Mouse (Mus musculus): ENCODE results near the gene Palm2.

Palm2 gene

GRCm38 (mm10) chr4:57735426-57735825, 301.4 kb downstream of the Palm2 start:
- no peak overlapping the region for H3K4me3 ChIP-seq (replicated peaks; ENCODE audit: low read length)
- H3K4me1 ChIP-seq (replicated peaks; ENCODE audit: low read depth, low read length), result peaks cover 1% of the 10 kb centered on the region
- no peaks in the 10 kb centered on the region for H3K9me3 ChIP-seq (ENCODE audit: low read length)
- H3K36me3 ChIP-seq (ENCODE audit: insufficient read depth, low read length), result no peaks in the 10 kb centered on the region
- peaks cover 3% of the 10 kb centered on the region; the same call in 1 of the 2 replicates for H3K27me3 ChIP-seq (ENCODE audit: insufficient read depth, low read length)
- TF ChIP-seq NANOG (IDR thresholded peaks at IDR 0.05; ENCODE audit: borderline replicate concordance, low read length) (no peak), POU5F1 (IDR thresholded peaks at IDR 0.05; ENCODE audit: borderline replicate concordance, low read length) (no peak), CTCF (conservative IDR thresholded peaks at IDR 0.05; ENCODE audit: low read length) (no peak)

GRCm38 (mm10) chr4:57738856-57739552, 305.0 kb downstream of the Palm2 start:
- TF ChIP-seq CTCF (conservative IDR thresholded peaks at IDR 0.05; ENCODE audit: low read length) (no peak), NANOG (IDR thresholded peaks at IDR 0.05; ENCODE audit: borderline replicate concordance, low read length) (no peak), POU5F1 (IDR thresholded peaks at IDR 0.05; ENCODE audit: borderline replicate concordance, low read length) (no peak)
- Histone ChIP-seq H3K4me3 (replicated peaks; ENCODE audit: low read length) (no peak overlapping the region), H3K27me3 (ENCODE audit: insufficient read depth, low read length) (peaks cover 10% of the 10 kb centered on the region; the same call in 1 of the 2 replicates), H3K9me3 (ENCODE audit: low read length) (no peaks in the 10 kb centered on the region), H3K36me3 (ENCODE audit: insufficient read depth, low read length) (no peaks in the 10 kb centered on the region), H3K4me1 (replicated peaks; ENCODE audit: low read depth, low read length) (peaks cover 22% of the 10 kb centered on the region)

GRCm38 (mm10) chr4:57743325-57743929, 309.4 kb downstream of the Palm2 start:
- TF ChIP-seq POU5F1 (IDR thresholded peaks at IDR 0.05; ENCODE audit: borderline replicate concordance, low read length), result no peak
- no peak for TF ChIP-seq NANOG (IDR thresholded peaks at IDR 0.05; ENCODE audit: borderline replicate concordance, low read length)
- TF ChIP-seq CTCF (conservative IDR thresholded peaks at IDR 0.05; ENCODE audit: low read length), result no peak
- Histone ChIP-seq H3K27me3 (ENCODE audit: insufficient read depth, low read length) (peaks cover 6% of the 10 kb centered on the region; the same call in 1 of the 2 replicates), H3K4me1 (replicated peaks; ENCODE audit: low read depth, low read length) (peaks cover 22% of the 10 kb centered on the region), H3K9me3 (ENCODE audit: low read length) (0 out of 2 replicates have a peak, but pooled peaks cover 6% of the 10 kb centered on the region), H3K36me3 (ENCODE audit: insufficient read depth, low read length) (no peaks in the 10 kb centered on the region), H3K4me3 (replicated peaks; ENCODE audit: low read length) (no peak overlapping the region)

GRCm38 (mm10) chr4:57750651-57751050, 316.6 kb downstream of the Palm2 start:
- Histone ChIP-seq H3K27me3 (ENCODE audit: insufficient read depth, low read length) (no peaks in the 10 kb centered on the region), H3K9me3 (ENCODE audit: low read length) (0 out of 2 replicates have a peak, but pooled peaks cover 3% of the 10 kb centered on the region), H3K4me3 (replicated peaks; ENCODE audit: low read length) (no peak overlapping the region), H3K4me1 (replicated peaks; ENCODE audit: low read depth, low read length) (peaks cover 22% of the 10 kb centered on the region), H3K36me3 (ENCODE audit: insufficient read depth, low read length) (no peaks in the 10 kb centered on the region)
- TF ChIP-seq POU5F1 (IDR thresholded peaks at IDR 0.05; ENCODE audit: borderline replicate concordance, low read length), result no peak
- no peak for TF ChIP-seq CTCF (conservative IDR thresholded peaks at IDR 0.05; ENCODE audit: low read length)
- no peak for TF ChIP-seq NANOG (IDR thresholded peaks at IDR 0.05; ENCODE audit: borderline replicate concordance, low read length)

GRCm38 (mm10) chr4:57751054-57751453, 317.0 kb downstream of the Palm2 start:
- H3K4me3 ChIP-seq (replicated peaks; ENCODE audit: low read length), result no peak overlapping the region
- TF ChIP-seq POU5F1 (IDR thresholded peaks at IDR 0.05; ENCODE audit: borderline replicate concordance, low read length) (no peak), NANOG (IDR thresholded peaks at IDR 0.05; ENCODE audit: borderline replicate concordance, low read length) (no peak), CTCF (conservative IDR thresholded peaks at IDR 0.05; ENCODE audit: low read length) (no peak)
- H3K9me3 ChIP-seq (ENCODE audit: low read length), result no peaks in the 10 kb centered on the region
- H3K27me3 ChIP-seq (ENCODE audit: insufficient read depth, low read length), result no peaks in the 10 kb centered on the region
- peaks cover 22% of the 10 kb centered on the region for H3K4me1 ChIP-seq (replicated peaks; ENCODE audit: low read depth, low read length)
- no peaks in the 10 kb centered on the region for H3K36me3 ChIP-seq (ENCODE audit: insufficient read depth, low read length)

- TF ChIP-seq NANOG (IDR thresholded peaks at IDR 0.05; ENCODE audit: borderline replicate concordance, low read length), result no peak
- no peak for TF ChIP-seq CTCF (conservative IDR thresholded peaks at IDR 0.05; ENCODE audit: low read length)
- TF ChIP-seq POU5F1 (IDR thresholded peaks at IDR 0.05; ENCODE audit: borderline replicate concordance, low read length), result no peak
- no peaks in the 10 kb centered on the region for H3K9me3 ChIP-seq (ENCODE audit: low read length)
- no peak overlapping the region for H3K4me3 ChIP-seq (replicated peaks; ENCODE audit: low read length)
- no peaks in the 10 kb centered on the region for H3K27me3 ChIP-seq (ENCODE audit: insufficient read depth, low read length)
- H3K36me3 ChIP-seq (ENCODE audit: insufficient read depth, low read length), result no peaks in the 10 kb centered on the region
- peaks cover 22% of the 10 kb centered on the region for H3K4me1 ChIP-seq (replicated peaks; ENCODE audit: low read depth, low read length)
Observed at GRCm38 (mm10) chr4:57751566-57751965, 317.5 kb downstream of the Palm2 start.

GRCm38 (mm10) chr4:57755085-57755484, 321.0 kb downstream of the Palm2 start:
- Histone ChIP-seq H3K27me3 (ENCODE audit: insufficient read depth, low read length) (no peaks in the 10 kb centered on the region), H3K4me3 (replicated peaks; ENCODE audit: low read length) (no peak overlapping the region), H3K4me1 (replicated peaks; ENCODE audit: low read depth, low read length) (peaks cover 34% of the 10 kb centered on the region), H3K9me3 (ENCODE audit: low read length) (no peaks in the 10 kb centered on the region), H3K36me3 (ENCODE audit: insufficient read depth, low read length) (no peaks in the 10 kb centered on the region)
- TF ChIP-seq CTCF (conservative IDR thresholded peaks at IDR 0.05; ENCODE audit: low read length) (no peak), NANOG (IDR thresholded peaks at IDR 0.05; ENCODE audit: borderline replicate concordance, low read length) (no peak), POU5F1 (IDR thresholded peaks at IDR 0.05; ENCODE audit: borderline replicate concordance, low read length) (no peak)

- Histone ChIP-seq H3K27me3 (ENCODE audit: insufficient read depth, low read length) (peaks cover 3% of the 10 kb centered on the region; the same call in 1 of the 2 replicates), H3K36me3 (ENCODE audit: insufficient read depth, low read length) (no peaks in the 10 kb centered on the region), H3K9me3 (ENCODE audit: low read length) (no peaks in the 10 kb centered on the region), H3K4me3 (replicated peaks; ENCODE audit: low read length) (peak overlapping the region; percentile 60), H3K4me1 (replicated peaks; ENCODE audit: low read depth, low read length) (peaks cover 25% of the 10 kb centered on the region)
- TF ChIP-seq NANOG (IDR thresholded peaks at IDR 0.05; ENCODE audit: borderline replicate concordance, low read length) (no peak), POU5F1 (IDR thresholded peaks at IDR 0.05; ENCODE audit: borderline replicate concordance, low read length) (no peak), CTCF (conservative IDR thresholded peaks at IDR 0.05; ENCODE audit: low read length) (no peak)
Observed at GRCm38 (mm10) chr4:57757997-57758396, 323.9 kb downstream of the Palm2 start.

Measured in E14TG2a.4 (cell line).